Mouse (Mus musculus) embryonic facial prominence, embryonic 11.5 days (tissue): ENCODE results near the gene Gm11172. TPM values are rescaled to one million over a fixed set of nuclear protein-coding genes. Genes with fewer than 3 reads are reported as not detected.

Experiments
- ATAC-seq: fragments of 200-750 bp; cut with Nextera tagmentation; replicated peaks from 2 replicates; pipeline ENCODE4 v1.8.0; 2017; ENCODE audit warnings: low read depth; ENCODE audit not compliant: insufficient number of reproducible peaks, low FRiP score, low TSS enrichment
- DNase-seq: peaks from one replicate; pipeline ENCODE4 v3.0.0-alpha.2; 2015; ENCODE audit warnings: low spot score
- H3K27ac ChIP-seq: fragments of 300-500 bp; sonication (generic); replicated peaks from 2 replicates; pipeline ENCODE4 v1.5.1; 2014; ENCODE audit warnings: mild to moderate bottlenecking, low read depth, low read length, control low read depth
- H3K27me3 ChIP-seq: fragments of 300-500 bp; sonication (generic); 2 replicates; pipeline ENCODE4 v1.6.1; 2014; ENCODE audit warnings: mild to moderate bottlenecking, low read length, moderate library complexity, mixed read lengths; ENCODE audit not compliant: control insufficient read depth, insufficient read depth
- H3K36me3 ChIP-seq: fragments of 300-500 bp; sonication (generic); replicated peaks from 2 replicates; pipeline ENCODE4 v1.6.1; 2014; ENCODE audit warnings: low read depth, mild to moderate bottlenecking, low read length, moderate library complexity, mixed read lengths; ENCODE audit not compliant: control insufficient read depth, insufficient read depth
- H3K4me1 ChIP-seq: fragments of 300-500 bp; sonication (generic); 2 replicates; pipeline ENCODE4 v1.6.1; 2014; ENCODE audit warnings: low read length, mixed read lengths; ENCODE audit not compliant: control insufficient read depth, insufficient read depth
- H3K4me2 ChIP-seq: fragments of 300-500 bp; sonication (generic); 2 replicates; pipeline ENCODE4 v1.6.1; 2014; ENCODE audit warnings: low read depth, mild to moderate bottlenecking, control low read depth, low read length, moderate library complexity
- H3K4me3 ChIP-seq: fragments of 300-500 bp; sonication (generic); 2 replicates; pipeline ENCODE4 v1.5.1; 2014; ENCODE audit warnings: low read depth, low read length, control low read depth
- H3K9ac ChIP-seq: fragments of 300-500 bp; sonication (generic); replicated peaks from 2 replicates; pipeline ENCODE4 v1.6.1; 2014; ENCODE audit warnings: mild to moderate bottlenecking, control low read depth, low read length
- H3K9me3 ChIP-seq: fragments of 300-500 bp; sonication (generic); replicated peaks from 2 replicates; pipeline ENCODE4 v1.6.1; 2016; ENCODE audit warnings: mild to moderate bottlenecking, low read length, inconsistent platforms, mixed read lengths; ENCODE audit not compliant: control insufficient read depth
- WGBS: fragments of 180-500 bp; shearing (Covaris S2); extraction: QIAGEN DNeasy Blood & Tissue Kit; methylation state at CpG from one replicate; pipeline ENCODE4 v1.1.7; 2014; 5-methylcytosine and 5-hydroxymethylcytosine counted together
- polyA plus RNA-seq: library from polyadenylated mRNA; unstranded; fragments of >200 nt; fragmentation: Nextera tagmentation; extraction: Ambion mirVana; gene quantifications from 2 replicates; pipeline ENCODE4 v1.2.1, GENCODE M21; 2014

Gm11172 gene
- polyA plus RNA-seq, 1 experiment from 2014 or later = not detected

DNA sequence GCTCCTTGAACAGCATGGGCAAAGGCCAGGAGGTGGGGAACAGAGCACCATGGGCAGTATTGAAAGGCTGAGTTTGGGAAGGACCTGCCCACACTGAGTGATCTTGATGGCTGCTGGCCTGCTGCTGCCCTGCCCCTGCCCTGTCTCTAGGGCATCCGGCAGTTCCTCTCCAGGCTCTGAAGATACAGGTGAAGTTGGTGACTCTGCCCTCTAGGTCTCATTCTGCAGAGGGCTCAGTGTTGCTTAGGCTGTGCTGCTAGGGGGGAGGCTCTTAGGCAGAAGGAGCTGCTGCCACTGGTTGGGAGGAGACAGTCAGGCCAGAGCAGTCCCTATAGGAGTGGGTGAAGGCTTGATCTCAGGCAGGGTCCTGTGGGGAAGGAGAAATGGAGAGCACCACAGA, 25.2 kb downstream of the Gm11172 start:
- Histone ChIP-seq H3K4me2 (no peak overlapping the region), H3K27me3 (no peaks in the 10 kb centered on the region), H3K36me3 (no peaks in the 10 kb centered on the region), H3K9me3 (no peaks in the 10 kb centered on the region), H3K4me3 (no peak overlapping the region), H3K4me1 (no peaks in the 10 kb centered on the region), H3K9ac (no peak overlapping the region), H3K27ac (no peak overlapping the region)
- WGBS = 84% methylated on average over 1 of the region's 1 CpGs
- DNase-seq = no peak
- ATAC-seq = no peak

- H3K27ac ChIP-seq = no peak overlapping the region; the same call in 1 of the 2 replicates
- H3K9me3 ChIP-seq = no peaks in the 10 kb centered on the region
- no peak for ATAC-seq
- no peaks in the 10 kb centered on the region for H3K36me3 ChIP-seq
- H3K4me1 ChIP-seq = peaks cover 5% of the 10 kb centered on the region; the same call in 1 of the 2 replicates
- no peak overlapping the region for H3K4me2 ChIP-seq
- 42% methylated on average over 10 of the region's 10 CpGs for WGBS
- H3K9ac ChIP-seq = no peak overlapping the region
- DNase-seq = peak; percentile 56
- H3K4me3 ChIP-seq = no peak overlapping the region
- no peaks in the 10 kb centered on the region for H3K27me3 ChIP-seq
Measured at GRCm38 (mm10) chr16:10838487-10839245, 26.0 kb downstream of the Gm11172 start.

GRCm38 (mm10) chr16:10840018-10840417, 27.3 kb downstream of the Gm11172 start:
- 86% methylated on average over 12 of the region's 14 CpGs for WGBS
- Histone ChIP-seq H3K36me3 (no peaks in the 10 kb centered on the region), H3K4me1 (peaks cover 5% of the 10 kb centered on the region; the same call in 1 of the 2 replicates), H3K9me3 (no peaks in the 10 kb centered on the region), H3K4me3 (no peak overlapping the region), H3K9ac (no peak overlapping the region), H3K27me3 (no peaks in the 10 kb centered on the region), H3K27ac (no peak overlapping the region), H3K4me2 (no peak overlapping the region)
- no peak for ATAC-seq
- no peak for DNase-seq

DNA sequence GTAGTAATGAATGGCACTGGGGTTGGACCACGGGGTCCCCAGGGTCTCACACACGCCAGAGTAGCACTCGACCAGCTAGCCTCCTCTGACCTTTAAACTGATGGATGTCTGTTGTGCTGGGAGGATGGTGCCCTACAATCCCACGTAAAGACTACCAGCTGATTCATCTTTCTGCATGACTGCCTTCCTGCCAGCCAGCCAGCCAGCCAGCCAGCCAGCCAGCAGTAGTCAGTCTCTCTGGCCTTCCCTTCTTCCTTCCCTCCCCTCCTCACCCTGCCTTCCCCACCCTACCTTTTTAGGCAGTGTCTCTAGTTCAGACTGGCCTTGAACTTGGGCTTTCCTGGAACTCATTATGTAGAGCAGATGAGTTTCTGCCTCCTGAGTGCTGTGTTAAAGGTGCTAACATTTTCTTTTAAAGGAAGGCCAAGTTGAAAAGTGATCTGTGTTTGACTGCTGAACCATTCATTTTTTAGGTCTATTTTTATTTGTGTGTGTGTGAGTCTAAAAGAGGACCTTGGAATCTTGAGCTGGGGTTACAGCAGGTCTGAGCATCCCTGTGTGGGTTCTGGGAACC, 29.7 kb downstream of the Gm11172 start:
- Histone ChIP-seq H3K36me3 (no peaks in the 10 kb centered on the region), H3K27me3 (no peaks in the 10 kb centered on the region), H3K27ac (no peak overlapping the region), H3K4me3 (no peak overlapping the region), H3K9me3 (no peaks in the 10 kb centered on the region), H3K9ac (no peak overlapping the region), H3K4me1 (peaks cover 5% of the 10 kb centered on the region; the same call in 1 of the 2 replicates), H3K4me2 (no peak overlapping the region)
- WGBS = 70% methylated on average over 4 of the region's 4 CpGs
- no peak for ATAC-seq
- no peak for DNase-seq

GRCm38 (mm10) chr16:10843486-10844318, 31.0 kb downstream of the Gm11172 start:
- Histone ChIP-seq H3K4me1 (peaks cover 5% of the 10 kb centered on the region; the same call in 1 of the 2 replicates), H3K27ac (no peak overlapping the region), H3K9me3 (no peaks in the 10 kb centered on the region), H3K4me2 (peak overlapping the region; percentile 15; the same call in 1 of the 2 replicates), H3K9ac (no peak overlapping the region), H3K4me3 (no peak overlapping the region), H3K27me3 (no peaks in the 10 kb centered on the region), H3K36me3 (no peaks in the 10 kb centered on the region)
- 23% methylated on average over 18 of the region's 18 CpGs for WGBS
- ATAC-seq (no peak), DNase-seq (peak; percentile 46)

DNA sequence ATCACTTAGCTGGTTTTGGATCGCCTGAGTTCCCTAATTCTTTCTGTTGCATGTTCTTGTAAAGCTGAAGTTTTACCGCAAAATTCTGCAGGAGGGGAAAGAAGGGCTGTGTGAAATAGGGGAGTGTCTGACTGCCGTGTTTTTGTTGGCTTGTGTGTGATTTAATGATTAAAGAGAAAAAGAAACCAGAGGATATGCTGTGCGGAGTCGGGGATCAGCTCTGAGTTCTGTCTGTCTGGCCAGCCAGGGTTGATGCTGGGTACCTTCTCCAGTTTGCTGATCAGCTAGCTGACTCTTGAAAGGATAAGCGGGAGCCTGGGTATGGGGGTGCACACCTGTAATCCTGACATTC, 31.6 kb downstream of the Gm11172 start:
- no peak overlapping the region for H3K9ac ChIP-seq
- 70% methylated on average over 6 of the region's 6 CpGs for WGBS
- ATAC-seq = no peak
- H3K9me3 ChIP-seq = no peaks in the 10 kb centered on the region
- no peak overlapping the region for H3K27ac ChIP-seq
- DNase-seq = no peak
- no peak overlapping the region for H3K4me2 ChIP-seq
- no peaks in the 10 kb centered on the region for H3K36me3 ChIP-seq
- peaks cover 5% of the 10 kb centered on the region; the same call in 1 of the 2 replicates for H3K4me1 ChIP-seq
- H3K4me3 ChIP-seq = no peak overlapping the region
- H3K27me3 ChIP-seq = no peaks in the 10 kb centered on the region

GRCm38 (mm10) chr16:10845952-10846351, 33.2 kb downstream of the Gm11172 start:
- Histone ChIP-seq H3K4me3 (no peak overlapping the region), H3K27ac (no peak overlapping the region), H3K4me1 (peaks cover 5% of the 10 kb centered on the region; the same call in 1 of the 2 replicates), H3K27me3 (no peaks in the 10 kb centered on the region), H3K9me3 (no peaks in the 10 kb centered on the region), H3K4me2 (no peak overlapping the region), H3K36me3 (no peaks in the 10 kb centered on the region), H3K9ac (no peak overlapping the region)
- WGBS = 84% methylated on average over 6 of the region's 6 CpGs
- no peak for DNase-seq
- no peak for ATAC-seq
